Mouse (Mus musculus): ENCODE data around the gene A430005L14Rik. TPM values are rescaled to one million over a fixed set of nuclear protein-coding genes. Genes with fewer than 3 reads are reported as not detected.

The A430005L14Rik gene
- 39.0 and 42.6 TPM in 2 replicates for polyA plus RNA-seq (2011; ENCODE audit: insufficient read depth, insufficient read length, low read depth, missing spikeins)

DNA sequence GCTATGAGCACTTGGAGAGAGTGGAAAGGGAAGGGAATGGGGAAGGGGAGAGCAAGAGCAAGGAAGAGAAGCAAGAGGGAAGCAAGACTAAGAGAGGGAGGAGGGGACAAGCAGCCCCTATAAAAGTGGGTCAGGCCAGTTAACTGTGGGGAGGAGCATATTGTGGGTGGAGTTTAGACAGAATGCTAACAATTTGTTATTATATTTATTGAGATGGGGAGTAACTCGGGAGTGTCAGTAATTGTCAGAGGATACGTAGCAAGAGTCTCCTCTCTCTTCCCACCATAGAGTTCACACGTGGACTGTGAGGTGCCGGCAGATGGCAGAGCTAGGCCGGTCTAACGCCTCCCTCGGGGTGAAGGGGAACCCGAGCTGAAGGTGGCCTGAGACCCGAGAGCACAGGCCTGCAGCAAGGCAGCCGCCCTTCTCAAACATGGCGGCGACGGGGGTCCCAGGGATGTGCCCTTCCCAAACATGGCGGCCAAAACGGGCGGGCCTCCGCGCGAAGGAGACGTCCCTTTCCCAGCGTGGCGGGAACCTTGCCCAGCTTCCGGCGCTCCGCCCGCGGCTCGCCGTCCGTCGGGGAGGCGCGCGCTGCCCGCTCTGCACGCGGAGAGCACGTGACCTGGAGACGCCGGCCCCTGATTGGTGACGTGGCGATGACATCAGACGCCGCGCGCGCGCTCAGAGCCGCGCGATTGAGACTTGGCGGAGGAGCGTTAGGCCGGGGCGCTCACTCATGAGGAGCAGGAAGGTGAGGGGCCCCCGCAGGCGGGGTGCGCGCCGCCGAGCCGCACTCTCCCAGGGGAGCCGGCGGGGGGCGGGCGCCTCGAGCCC, at the start of gene A430005L14Rik:
A430005L14Rik (plus strand) TSS at position 669 of the 837 bp plus-strand sequence.
- Histone ChIP-seq H3K9me3 (replicated peaks; ENCODE audit: control insufficient read depth, insufficient read depth, low read length, poor library complexity, severe bottlenecking) (no peaks in the 10 kb centered on the region), H3K4me1 (ENCODE audit: control insufficient read depth, insufficient read depth, low read length) (no peaks in the 10 kb centered on the region), H3K36me3 (ENCODE audit: control insufficient read depth, insufficient read depth, low read length, poor library complexity, severe bottlenecking) (peaks cover 9% of the 10 kb centered on the region), H3K9ac (ENCODE audit: low read depth, poor library complexity, severe bottlenecking) (peak within 1 kb of the TSS; percentile 82), H3K27me3 (ENCODE audit: control insufficient read depth, insufficient read depth, low read length, poor library complexity, severe bottlenecking) (no peaks in the 10 kb centered on the region), H3K27ac (ENCODE audit: insufficient read depth, low read length) (peak within 1 kb of the TSS; percentile 15), H3K4me3 (ENCODE audit: low read depth, low read length) (peak within 1 kb of the TSS; percentile 98)
- TF ChIP-seq CTCF (IDR thresholded peaks at IDR 0.05; ENCODE audit: low read depth, low read length) (no peak), POLR2A (IDR thresholded peaks at IDR 0.05; ENCODE audit: insufficient read depth, low read length) (peak; percentile 16), EP300 (IDR thresholded peaks at IDR 0.05; ENCODE audit: insufficient read depth, low read depth, low read length) (peak; percentile 63; the same call in 1 of the 2 replicates)

DNA sequence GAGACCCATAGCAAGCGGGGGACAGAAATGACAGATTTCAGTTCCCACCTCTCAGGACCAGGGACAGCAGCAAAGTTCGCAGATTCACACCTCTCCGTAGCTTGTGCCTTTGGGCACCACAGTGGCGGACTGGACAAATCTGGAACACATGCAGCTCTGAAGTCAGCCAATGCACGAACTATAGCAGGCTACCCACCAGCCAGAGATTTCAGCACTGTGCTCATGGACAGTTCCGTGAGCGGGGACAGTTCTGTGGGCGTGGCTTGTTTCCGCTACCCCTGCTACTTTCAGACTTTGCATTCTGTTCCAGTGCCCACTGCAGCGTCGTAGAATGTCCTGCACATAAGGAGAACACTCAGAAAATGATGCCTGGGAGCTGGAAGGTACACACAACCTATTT, 49.5 kb upstream of the A430005L14Rik start:
- no peaks in the 10 kb centered on the region for H3K4me1 ChIP-seq (ENCODE audit: control insufficient read depth, insufficient read depth, low read length)
- no peaks in the 10 kb centered on the region for H3K27me3 ChIP-seq (ENCODE audit: control insufficient read depth, insufficient read depth, low read length, poor library complexity, severe bottlenecking)
- no peak for TF ChIP-seq EP300 (IDR thresholded peaks at IDR 0.05; ENCODE audit: insufficient read depth, low read depth, low read length)
- TF ChIP-seq POLR2A (IDR thresholded peaks at IDR 0.05; ENCODE audit: insufficient read depth, low read length) = no peak
- no peak for TF ChIP-seq CTCF (IDR thresholded peaks at IDR 0.05; ENCODE audit: low read depth, low read length)

GRCm38 (mm10) chr4:153913635-153914034, 43.4 kb upstream of the A430005L14Rik start:
- Histone ChIP-seq H3K4me1 (ENCODE audit: control insufficient read depth, insufficient read depth, low read length) (no peaks in the 10 kb centered on the region), H3K9me3 (replicated peaks; ENCODE audit: control insufficient read depth, insufficient read depth, low read length, poor library complexity, severe bottlenecking) (no peaks in the 10 kb centered on the region), H3K27me3 (ENCODE audit: control insufficient read depth, insufficient read depth, low read length, poor library complexity, severe bottlenecking) (no peaks in the 10 kb centered on the region), H3K27ac (ENCODE audit: insufficient read depth, low read length) (no peak overlapping the region), H3K36me3 (ENCODE audit: control insufficient read depth, insufficient read depth, low read length, poor library complexity, severe bottlenecking) (no peaks in the 10 kb centered on the region), H3K9ac (ENCODE audit: low read depth, poor library complexity, severe bottlenecking) (no peak overlapping the region), H3K4me3 (ENCODE audit: low read depth, low read length) (no peak overlapping the region)
- TF ChIP-seq POLR2A (IDR thresholded peaks at IDR 0.05; ENCODE audit: insufficient read depth, low read length) (no peak), CTCF (IDR thresholded peaks at IDR 0.05; ENCODE audit: low read depth, low read length) (peak; percentile 41), EP300 (IDR thresholded peaks at IDR 0.05; ENCODE audit: insufficient read depth, low read depth, low read length) (no peak)

More for the DNA sequence above, 49.5 kb upstream of the A430005L14Rik start:
- Histone ChIP-seq H3K9ac (ENCODE audit: low read depth, poor library complexity, severe bottlenecking) (no peak overlapping the region), H3K27ac (ENCODE audit: insufficient read depth, low read length) (no peak overlapping the region), H3K4me3 (ENCODE audit: low read depth, low read length) (no peak overlapping the region), H3K9me3 (replicated peaks; ENCODE audit: control insufficient read depth, insufficient read depth, low read length, poor library complexity, severe bottlenecking) (no peaks in the 10 kb centered on the region), H3K36me3 (ENCODE audit: control insufficient read depth, insufficient read depth, low read length, poor library complexity, severe bottlenecking) (no peaks in the 10 kb centered on the region)

DNA sequence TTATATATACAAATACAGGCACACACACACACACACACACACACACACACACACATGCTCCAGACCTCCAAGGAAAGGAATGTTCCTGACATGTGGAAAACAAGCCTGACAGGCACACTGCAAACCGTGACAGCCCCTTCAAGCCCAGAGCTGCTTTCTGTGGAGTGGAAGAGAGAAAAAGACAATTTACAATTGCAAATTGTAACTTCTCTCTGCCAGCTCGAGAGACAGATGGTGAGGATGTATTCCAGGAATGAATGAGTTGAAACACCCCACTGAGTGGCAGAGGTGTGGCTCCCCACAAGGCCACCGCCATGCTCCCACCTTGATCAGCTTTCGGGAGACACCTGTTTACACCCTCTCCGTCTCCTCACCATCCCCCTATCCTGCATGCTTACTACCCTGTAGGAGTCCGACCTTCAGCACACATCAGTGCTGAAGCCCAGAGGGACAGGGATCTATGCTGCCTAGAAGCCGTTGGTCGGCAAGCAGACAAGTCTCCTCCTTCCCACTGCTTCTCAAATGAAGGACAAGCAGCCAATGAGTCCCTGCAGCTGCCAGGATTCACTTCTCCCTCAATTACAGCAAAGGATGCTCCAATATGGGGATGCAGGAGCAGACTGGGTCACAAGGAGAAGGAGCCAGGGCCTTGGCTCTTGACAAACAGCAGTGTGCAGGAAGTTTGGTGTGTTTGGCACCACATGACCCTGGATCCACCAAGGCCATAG, 39.1 kb upstream of the A430005L14Rik start:
- no peak for TF ChIP-seq CTCF (IDR thresholded peaks at IDR 0.05; ENCODE audit: low read depth, low read length)
- no peak for TF ChIP-seq POLR2A (IDR thresholded peaks at IDR 0.05; ENCODE audit: insufficient read depth, low read length)
- TF ChIP-seq EP300 (IDR thresholded peaks at IDR 0.05; ENCODE audit: insufficient read depth, low read depth, low read length) = no peak
- Histone ChIP-seq H3K27me3 (ENCODE audit: control insufficient read depth, insufficient read depth, low read length, poor library complexity, severe bottlenecking) (no peaks in the 10 kb centered on the region), H3K36me3 (ENCODE audit: control insufficient read depth, insufficient read depth, low read length, poor library complexity, severe bottlenecking) (no peaks in the 10 kb centered on the region), H3K9ac (ENCODE audit: low read depth, poor library complexity, severe bottlenecking) (no peak overlapping the region), H3K9me3 (replicated peaks; ENCODE audit: control insufficient read depth, insufficient read depth, low read length, poor library complexity, severe bottlenecking) (no peaks in the 10 kb centered on the region), H3K27ac (ENCODE audit: insufficient read depth, low read length) (no peak overlapping the region), H3K4me3 (ENCODE audit: low read depth, low read length) (no peak overlapping the region), H3K4me1 (ENCODE audit: control insufficient read depth, insufficient read depth, low read length) (no peaks in the 10 kb centered on the region)

DNA sequence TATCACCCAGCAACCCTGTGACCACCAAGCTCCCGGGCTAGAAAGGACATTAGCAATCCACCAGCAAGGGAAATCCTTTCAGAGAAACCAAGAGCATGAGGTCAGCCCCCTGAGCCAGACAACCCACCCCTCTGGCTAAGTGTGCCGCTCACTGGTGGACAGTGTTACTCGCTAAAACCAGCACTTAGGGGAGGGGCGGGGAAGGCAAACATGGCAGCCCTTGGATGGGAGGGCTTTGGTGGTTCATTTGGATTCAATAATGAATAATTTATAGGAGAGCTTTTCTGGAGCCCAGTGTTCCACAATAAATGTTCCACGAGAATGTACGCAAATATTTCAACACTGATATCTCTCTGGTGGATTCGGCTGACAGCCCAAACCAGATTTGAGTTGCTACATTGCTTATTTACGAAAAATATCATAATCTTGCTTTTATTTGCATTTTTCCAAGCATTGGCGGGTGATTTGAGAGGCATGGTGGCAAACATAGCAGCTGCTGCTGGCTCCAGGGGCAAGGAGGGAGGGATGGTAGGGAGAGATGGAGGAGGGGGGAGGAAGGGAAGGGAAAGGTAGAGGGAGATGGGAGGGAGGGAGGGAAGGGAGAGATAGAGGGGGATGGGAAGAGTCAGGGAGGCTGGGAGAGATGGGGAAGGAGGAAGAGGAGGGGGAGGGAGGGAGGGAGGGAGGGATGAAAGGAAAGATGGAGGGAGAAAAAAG, 36.4 kb upstream of the A430005L14Rik start:
- H3K9me3 ChIP-seq (replicated peaks; ENCODE audit: control insufficient read depth, insufficient read depth, low read length, poor library complexity, severe bottlenecking) = no peaks in the 10 kb centered on the region
- TF ChIP-seq CTCF (IDR thresholded peaks at IDR 0.05; ENCODE audit: low read depth, low read length) = no peak
- TF ChIP-seq EP300 (IDR thresholded peaks at IDR 0.05; ENCODE audit: insufficient read depth, low read depth, low read length) = no peak
- TF ChIP-seq POLR2A (IDR thresholded peaks at IDR 0.05; ENCODE audit: insufficient read depth, low read length) = no peak
- no peaks in the 10 kb centered on the region for H3K36me3 ChIP-seq (ENCODE audit: control insufficient read depth, insufficient read depth, low read length, poor library complexity, severe bottlenecking)
- no peak overlapping the region for H3K4me3 ChIP-seq (ENCODE audit: low read depth, low read length)
- no peak overlapping the region for H3K27ac ChIP-seq (ENCODE audit: insufficient read depth, low read length)
- H3K9ac ChIP-seq (ENCODE audit: low read depth, poor library complexity, severe bottlenecking) = no peak overlapping the region
- no peaks in the 10 kb centered on the region for H3K27me3 ChIP-seq (ENCODE audit: control insufficient read depth, insufficient read depth, low read length, poor library complexity, severe bottlenecking)
- H3K4me1 ChIP-seq (ENCODE audit: control insufficient read depth, insufficient read depth, low read length) = no peaks in the 10 kb centered on the region

All from ES-Bruce4 (cell line).